Mouse (Mus musculus) kidney, embryonic 14.5 days (tissue): ENCODE data around the gene Disp2. TPM values are rescaled to one million over a fixed set of nuclear protein-coding genes. Genes with fewer than 3 reads are reported as not detected.

Experiments used
- ATAC-seq: fragments of 200-750 bp; cut with Nextera tagmentation; 2 replicates; pipeline ENCODE4 v1.8.0; 2017; ENCODE audit warnings: moderate number of reproducible peaks, mild to moderate bottlenecking, moderate TSS enrichment, moderate library complexity; ENCODE audit not compliant: low FRiP score, low TSS enrichment
- H3K27ac ChIP-seq: fragments of 300-500 bp; sonication (generic); 2 replicates; pipeline ENCODE4 v1.5.1; 2014; ENCODE audit warnings: low read depth, mild to moderate bottlenecking, low read length, moderate library complexity, mixed read lengths
- H3K27me3 ChIP-seq: fragments of 300-500 bp; sonication (generic); 2 replicates; pipeline ENCODE4 v1.6.1; 2014; ENCODE audit warnings: mild to moderate bottlenecking, low read length; ENCODE audit not compliant: control insufficient read depth, insufficient read depth
- H3K36me3 ChIP-seq: fragments of 300-500 bp; sonication (generic); 2 replicates; pipeline ENCODE4 v1.6.1; 2014; ENCODE audit warnings: low read length, mixed read lengths; ENCODE audit not compliant: control insufficient read depth, insufficient read depth
- H3K4me1 ChIP-seq: fragments of 300-500 bp; sonication (generic); 2 replicates; pipeline ENCODE4 v1.6.1; 2014; ENCODE audit warnings: low read length, mixed read lengths; ENCODE audit not compliant: control insufficient read depth, insufficient read depth
- H3K4me2 ChIP-seq: fragments of 300-500 bp; sonication (generic); replicated peaks from 2 replicates; pipeline ENCODE4 v1.6.1; 2014; ENCODE audit warnings: low read depth, mild to moderate bottlenecking, low read length
- H3K4me3 ChIP-seq: fragments of 300-500 bp; sonication (generic); 2 replicates; pipeline ENCODE4 v1.5.1; 2014; ENCODE audit warnings: mild to moderate bottlenecking, low read length
- H3K9ac ChIP-seq: fragments of 300-500 bp; sonication (generic); 2 replicates; pipeline ENCODE4 v1.6.1; 2014; ENCODE audit warnings: low read depth, mild to moderate bottlenecking, low read length, moderate library complexity
- H3K9me3 ChIP-seq: fragments of 300-500 bp; sonication (generic); 2 replicates; pipeline ENCODE4 v1.6.1; 2016; ENCODE audit warnings: low read length; ENCODE audit not compliant: control insufficient read depth
- WGBS: fragments of 180-500 bp; shearing (Covaris S2); extraction: QIAGEN DNeasy Blood & Tissue Kit; methylation state at CpG from one replicate; pipeline ENCODE4 v1.1.7; 2014; 5-methylcytosine and 5-hydroxymethylcytosine counted together
- polyA plus RNA-seq: library from polyadenylated mRNA; unstranded; fragments of >200 nt; fragmentation: Nextera tagmentation; extraction: Ambion mirVana; gene quantifications from 2 replicates; pipeline ENCODE4 v1.2.1, GENCODE M21; 2014

Gene Disp2
- polyA plus RNA-seq, 1 experiment from 2014 or later: 0.05 TPM

- Histone ChIP-seq H3K4me3 (no peak overlapping the region), H3K36me3 (peaks cover 4% of the 10 kb centered on the region; the same call in 1 of the 2 replicates), H3K4me2 (no peak overlapping the region), H3K9ac (no peak overlapping the region), H3K27me3 (peaks cover 4% of the 10 kb centered on the region; the same call in 1 of the 2 replicates), H3K4me1 (0 out of 2 replicates have a peak, but pooled peaks cover 4% of the 10 kb centered on the region), H3K9me3 (no peaks in the 10 kb centered on the region), H3K27ac (no peak overlapping the region)
- ATAC-seq: no peak
- WGBS: 52% methylated on average over 4 of the region's 4 CpGs
Measured at GRCm38 (mm10) chr2:118752792-118753108, 26.8 kb upstream of the Disp2 start.

GRCm38 (mm10) chr2:118754143-118754542 lies 25.4 kb upstream of the Disp2 start:
- Histone ChIP-seq H3K27ac (no peak overlapping the region), H3K4me1 (0 out of 2 replicates have a peak, but pooled peaks cover 4% of the 10 kb centered on the region), H3K9me3 (no peaks in the 10 kb centered on the region), H3K36me3 (peaks cover 4% of the 10 kb centered on the region; the same call in 1 of the 2 replicates), H3K4me3 (no peak overlapping the region), H3K9ac (no peak overlapping the region), H3K4me2 (no peak overlapping the region), H3K27me3 (peaks cover 5% of the 10 kb centered on the region; the same call in 1 of the 2 replicates)
- ATAC-seq: no peak
- 89% methylated on average over 5 of the region's 5 CpGs for WGBS

GRCm38 (mm10) chr2:118755407-118755806 lies 24.1 kb upstream of the Disp2 start:
- H3K4me1 ChIP-seq: 0 out of 2 replicates have a peak, but pooled peaks cover 4% of the 10 kb centered on the region
- no peak for ATAC-seq
- H3K4me2 ChIP-seq: no peak overlapping the region
- H3K4me3 ChIP-seq: no peak overlapping the region
- H3K9me3 ChIP-seq: no peaks in the 10 kb centered on the region
- no peak overlapping the region for H3K9ac ChIP-seq
- H3K27ac ChIP-seq: no peak overlapping the region
- 87% methylated on average over 6 of the region's 6 CpGs for WGBS
- H3K36me3 ChIP-seq: no peaks in the 10 kb centered on the region
- peaks cover 5% of the 10 kb centered on the region; the same call in 1 of the 2 replicates for H3K27me3 ChIP-seq

GRCm38 (mm10) chr2:118756103-118756502 lies 23.4 kb upstream of the Disp2 start:
- Histone ChIP-seq H3K9ac (no peak overlapping the region), H3K4me3 (no peak overlapping the region), H3K27me3 (peaks cover 5% of the 10 kb centered on the region; the same call in 1 of the 2 replicates), H3K9me3 (no peaks in the 10 kb centered on the region), H3K4me2 (no peak overlapping the region), H3K36me3 (no peaks in the 10 kb centered on the region), H3K27ac (no peak overlapping the region), H3K4me1 (0 out of 2 replicates have a peak, but pooled peaks cover 4% of the 10 kb centered on the region)
- ATAC-seq: no peak
- 78% methylated on average over 4 of the region's 4 CpGs for WGBS

- ATAC-seq: no peak
- WGBS: 13% methylated on average over 8 of the region's 8 CpGs
- peaks cover 5% of the 10 kb centered on the region; the same call in 1 of the 2 replicates for H3K27me3 ChIP-seq
Measured at GRCm38 (mm10) chr2:118759828-118760227, 19.7 kb upstream of the Disp2 start.

GRCm38 (mm10) chr2:118760311-118761025 lies 19.1 kb upstream of the Disp2 start:
- H3K9me3 ChIP-seq: no peaks in the 10 kb centered on the region
- no peak overlapping the region for H3K9ac ChIP-seq
- no peak overlapping the region for H3K4me3 ChIP-seq
- 84% methylated on average over 11 of the region's 11 CpGs for WGBS
- H3K4me2 ChIP-seq: no peak overlapping the region
- no peak overlapping the region for H3K27ac ChIP-seq
- H3K36me3 ChIP-seq: no peaks in the 10 kb centered on the region
- peaks cover 5% of the 10 kb centered on the region; the same call in 1 of the 2 replicates for H3K27me3 ChIP-seq
- peaks cover 22% of the 10 kb centered on the region for H3K4me1 ChIP-seq
- ATAC-seq: no peak

More at GRCm38 (mm10) chr2:118759828-118760227, 19.7 kb upstream of the Disp2 start:
- Histone ChIP-seq H3K9me3 (no peaks in the 10 kb centered on the region), H3K9ac (no peak overlapping the region), H3K4me2 (no peak overlapping the region), H3K4me1 (peaks cover 22% of the 10 kb centered on the region), H3K36me3 (no peaks in the 10 kb centered on the region), H3K4me3 (no peak overlapping the region), H3K27ac (no peak overlapping the region)

GRCm38 (mm10) chr2:118761358-118761757 lies 18.2 kb upstream of the Disp2 start:
- Histone ChIP-seq H3K4me2 (peak overlapping the region; percentile 44), H3K27ac (peak overlapping the region; percentile 74; the same call in 1 of the 2 replicates), H3K36me3 (no peaks in the 10 kb centered on the region), H3K9ac (peak overlapping the region; percentile 50; the same call in 1 of the 2 replicates), H3K4me1 (peaks cover 22% of the 10 kb centered on the region), H3K9me3 (no peaks in the 10 kb centered on the region), H3K4me3 (no peak overlapping the region), H3K27me3 (peaks cover 5% of the 10 kb centered on the region; the same call in 1 of the 2 replicates)
- WGBS: 85% methylated on average over 12 of the region's 12 CpGs
- ATAC-seq: no peak

GRCm38 (mm10) chr2:118761906-118762783 lies 17.4 kb upstream of the Disp2 start, which contains the start of gene Ccdc9b:
Gene Ccdc9b, minus strand, starts transcription at chr2:118762661.
- Histone ChIP-seq H3K4me1 (peaks cover 22% of the 10 kb centered on the region), H3K4me2 (peak within 1 kb of the TSS; percentile 44), H3K4me3 (peak within 1 kb of the TSS; percentile 15), H3K9ac (peak within 1 kb of the TSS; percentile 50), H3K27me3 (peaks cover 5% of the 10 kb centered on the region; the same call in 1 of the 2 replicates), H3K36me3 (no peaks in the 10 kb centered on the region), H3K27ac (peak within 1 kb of the TSS; percentile 74), H3K9me3 (no peaks in the 10 kb centered on the region)
- peak; percentile 79 for ATAC-seq
- WGBS: 7% methylated on average over 29 of the region's 29 CpGs
